Mouse (Mus musculus) kidney, adult 11 months (tissue): ENCODE measurements around the gene Pnmal1.

Experiments
- DNase-seq: peaks from one replicate; pipeline ENCODE4 v3.0.0; 2022

Pnmal1 gene

DNA sequence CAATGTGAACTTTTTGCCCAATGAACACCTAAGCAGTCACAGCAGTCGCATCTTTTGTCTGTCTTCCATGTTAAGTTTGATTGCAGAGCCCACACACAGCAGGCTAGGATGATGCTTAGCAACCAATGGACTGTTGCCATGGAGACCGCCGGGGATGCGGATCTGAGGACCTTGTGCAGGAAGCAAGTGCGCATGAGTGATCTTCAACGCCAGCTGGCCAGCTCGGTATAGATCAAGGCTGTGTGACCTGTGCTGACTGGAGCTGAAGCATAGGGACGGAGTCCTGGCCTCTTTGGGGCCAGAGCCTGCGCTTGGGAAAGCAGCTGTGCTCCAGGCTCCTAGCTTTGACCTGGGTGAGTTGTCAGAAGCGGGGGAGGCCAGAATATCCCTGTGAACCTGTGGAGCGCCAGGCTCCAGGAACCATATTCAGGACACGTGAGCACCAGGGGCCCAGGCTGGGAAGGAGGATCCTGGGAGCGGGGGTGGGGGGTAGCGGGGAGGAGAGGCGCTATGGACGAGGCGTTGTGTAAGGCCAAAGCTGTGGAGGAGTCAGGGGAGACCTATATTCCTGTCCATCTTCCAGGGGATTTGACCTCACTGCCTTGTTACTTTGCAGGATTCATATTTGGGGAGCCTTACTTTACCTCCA is at the start of gene Pnmal1:
Gene Pnmal1, plus strand, starts transcription at position 141 of the 649 bp plus-strand sequence.
- DNase-seq = no peak

DNA sequence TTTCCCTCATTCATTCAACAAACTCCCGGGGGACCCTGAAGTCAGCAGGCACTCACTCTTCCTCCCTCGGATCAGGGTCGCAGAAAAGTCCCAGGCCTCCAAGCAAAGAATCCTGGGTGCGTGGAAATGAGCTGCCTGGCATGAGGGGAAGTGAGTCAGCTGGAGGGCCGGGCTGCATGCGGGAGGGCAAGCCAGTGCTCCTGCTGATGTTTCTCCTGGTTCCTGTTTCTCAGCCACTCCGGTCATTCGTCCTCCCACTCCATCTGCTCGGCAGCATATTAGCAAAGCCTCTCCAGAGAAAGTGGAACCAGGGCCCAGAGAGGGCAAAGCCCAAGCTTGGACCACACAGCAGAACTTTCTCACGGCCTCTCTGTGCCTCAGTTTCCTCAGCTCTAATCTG is 49.6 kb upstream of the Pnmal1 start:
- DNase-seq = no peak

DNA sequence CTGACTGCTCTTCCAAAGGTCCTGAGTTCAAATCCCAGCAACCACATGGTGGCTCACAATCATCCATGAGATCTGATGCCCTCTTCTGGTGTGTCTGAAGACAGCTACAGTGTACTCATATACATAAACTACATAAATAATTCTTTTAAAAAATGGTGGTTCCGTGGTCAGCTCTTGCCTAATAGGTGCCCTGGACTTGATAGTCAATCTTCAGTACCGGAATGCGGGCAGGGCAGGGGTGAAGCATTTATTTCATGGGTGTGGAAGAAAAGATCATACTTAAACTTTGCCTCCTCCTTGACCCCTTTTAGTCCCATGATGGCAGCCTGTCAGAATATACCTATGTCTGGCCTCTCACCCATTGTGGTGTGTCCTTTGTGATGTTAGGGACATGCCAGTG is 47.6 kb upstream of the Pnmal1 start:
- no peak for DNase-seq

DNA sequence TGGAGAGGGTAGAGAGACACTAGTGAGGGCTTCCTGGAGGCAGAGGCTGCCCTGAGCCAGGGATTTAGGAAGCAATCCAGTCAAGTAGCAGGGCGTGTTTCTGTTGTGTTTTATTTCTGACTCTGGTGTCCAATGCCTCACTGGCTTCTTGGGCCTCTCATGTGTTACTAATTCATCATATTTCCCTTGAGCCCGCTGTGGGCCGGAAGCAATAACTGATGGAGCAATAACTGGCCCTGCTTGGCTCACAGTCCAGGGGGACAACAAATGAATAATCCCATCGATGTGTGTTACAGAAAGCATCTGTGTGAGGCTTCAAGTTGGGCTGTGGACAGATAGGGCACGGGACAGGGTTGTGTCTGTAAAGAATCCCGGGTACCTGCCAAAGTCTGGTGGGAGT is 47.1 kb upstream of the Pnmal1 start:
- DNase-seq = no peak

DNA sequence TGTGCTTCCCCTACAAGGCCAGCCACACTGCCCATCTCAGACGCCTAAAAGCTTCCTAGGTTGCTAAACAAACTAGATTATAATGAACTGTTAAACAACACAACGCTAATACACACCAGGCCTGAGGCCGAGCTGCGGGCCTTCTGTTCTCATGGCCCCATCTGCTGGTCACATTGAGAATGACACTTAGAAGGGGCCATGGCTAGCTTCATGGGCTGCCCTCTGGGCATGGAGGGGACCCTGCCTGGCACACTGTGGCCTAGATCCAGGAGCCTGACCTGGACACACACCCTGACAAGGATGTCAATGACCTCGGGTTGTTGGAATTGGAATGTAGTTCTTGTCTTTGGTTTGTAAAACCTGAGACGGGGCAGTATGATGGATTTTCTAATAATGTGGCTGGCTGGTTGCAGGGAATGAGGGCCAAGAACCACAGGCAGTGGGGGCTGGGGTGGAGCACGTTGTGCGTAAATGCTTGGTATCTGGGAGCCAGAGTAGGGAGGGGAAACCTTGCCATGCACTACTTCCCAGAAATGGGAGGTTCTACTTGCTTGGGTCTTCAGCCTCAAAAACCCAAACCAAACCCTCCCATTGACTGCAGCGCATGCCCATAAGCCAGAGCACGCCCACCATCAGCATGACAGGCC is 45.5 kb upstream of the Pnmal1 start:
- peak; percentile 65 for DNase-seq

DNA sequence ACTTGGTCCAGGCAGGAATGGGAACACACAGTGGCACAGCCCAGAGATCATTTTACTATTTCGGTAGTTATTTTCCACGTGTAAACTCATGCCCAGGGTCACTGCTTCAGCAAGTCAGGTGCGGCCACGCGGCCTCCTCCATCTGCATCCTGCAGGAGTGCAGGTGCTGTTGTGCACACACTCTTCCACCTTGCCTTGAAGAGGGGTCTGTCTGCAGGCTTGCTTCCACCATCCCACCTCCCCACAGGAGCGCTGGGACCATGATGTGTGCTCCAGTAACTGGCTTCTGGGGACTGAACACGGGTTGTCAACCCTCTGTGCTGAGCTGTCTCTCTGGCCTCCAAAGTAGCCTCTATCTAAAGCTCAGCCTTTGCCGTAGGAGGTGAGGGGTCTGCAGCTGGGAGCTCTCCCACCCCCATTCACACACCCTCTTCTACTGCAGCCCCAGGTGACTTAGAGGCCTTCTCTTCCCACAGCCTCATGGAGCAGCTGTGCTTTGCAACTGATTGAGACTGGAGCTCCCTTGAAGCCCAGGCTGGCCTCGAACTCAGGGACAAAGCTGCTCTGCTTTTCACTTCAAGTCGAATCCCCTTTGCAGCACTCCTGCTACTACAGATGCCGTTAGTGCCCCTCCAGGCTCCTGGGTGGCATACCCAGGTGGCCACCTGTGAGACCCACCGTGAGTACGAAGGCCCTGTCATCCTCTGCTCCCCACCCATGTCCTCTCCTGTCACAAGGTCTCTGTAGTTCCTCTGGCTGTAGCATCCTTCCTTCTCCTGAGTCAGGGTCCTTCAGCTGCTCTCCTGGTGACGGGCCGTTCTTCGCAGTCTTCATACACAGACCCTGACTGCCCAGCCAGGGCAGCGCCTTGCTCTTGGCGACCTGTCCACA is 44.8 kb upstream of the Pnmal1 start:
- no peak for DNase-seq

DNA sequence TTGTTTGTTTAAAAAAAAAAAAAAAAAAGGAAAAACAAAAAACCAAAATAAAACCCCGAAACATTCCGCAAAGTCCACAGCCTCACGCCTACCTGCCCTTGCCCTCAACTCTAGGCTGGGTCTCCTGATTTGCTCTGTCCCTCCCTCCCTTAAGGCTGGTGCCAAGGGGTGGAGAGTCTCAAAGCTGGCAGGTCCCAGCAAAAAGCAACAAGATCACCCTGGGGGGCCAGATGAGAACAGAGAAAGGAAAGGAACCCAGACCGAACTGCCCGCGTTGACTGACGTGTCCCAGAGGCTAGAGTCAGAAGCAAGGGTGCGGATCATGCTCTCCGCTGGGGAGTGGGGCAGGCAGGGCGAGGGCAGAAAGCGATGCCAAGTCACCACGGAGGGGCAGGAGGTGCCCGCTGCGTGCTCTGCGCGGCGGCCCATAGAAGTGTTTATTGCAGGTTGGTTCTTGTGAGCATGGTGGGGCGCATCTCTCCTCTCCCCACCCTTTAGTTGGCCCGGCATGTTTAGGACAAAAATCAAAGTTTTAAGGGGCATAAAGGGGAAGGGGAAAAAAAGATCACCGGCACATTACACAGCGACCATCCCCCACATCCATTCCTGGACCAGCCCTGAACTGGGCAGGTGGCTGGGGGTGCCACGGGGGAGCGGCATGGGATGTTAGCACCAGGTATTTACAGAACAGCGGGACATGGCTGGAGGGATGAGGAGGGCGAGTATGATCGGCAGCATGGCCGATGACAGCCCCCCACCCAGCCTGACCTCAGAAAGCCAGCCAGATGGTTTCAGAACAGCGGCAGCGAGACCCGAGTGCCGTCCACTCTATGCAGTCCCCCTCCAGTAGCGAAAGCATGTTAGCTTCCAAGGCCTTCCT is 43.8 kb upstream of the Pnmal1 start:
- no peak for DNase-seq

DNA sequence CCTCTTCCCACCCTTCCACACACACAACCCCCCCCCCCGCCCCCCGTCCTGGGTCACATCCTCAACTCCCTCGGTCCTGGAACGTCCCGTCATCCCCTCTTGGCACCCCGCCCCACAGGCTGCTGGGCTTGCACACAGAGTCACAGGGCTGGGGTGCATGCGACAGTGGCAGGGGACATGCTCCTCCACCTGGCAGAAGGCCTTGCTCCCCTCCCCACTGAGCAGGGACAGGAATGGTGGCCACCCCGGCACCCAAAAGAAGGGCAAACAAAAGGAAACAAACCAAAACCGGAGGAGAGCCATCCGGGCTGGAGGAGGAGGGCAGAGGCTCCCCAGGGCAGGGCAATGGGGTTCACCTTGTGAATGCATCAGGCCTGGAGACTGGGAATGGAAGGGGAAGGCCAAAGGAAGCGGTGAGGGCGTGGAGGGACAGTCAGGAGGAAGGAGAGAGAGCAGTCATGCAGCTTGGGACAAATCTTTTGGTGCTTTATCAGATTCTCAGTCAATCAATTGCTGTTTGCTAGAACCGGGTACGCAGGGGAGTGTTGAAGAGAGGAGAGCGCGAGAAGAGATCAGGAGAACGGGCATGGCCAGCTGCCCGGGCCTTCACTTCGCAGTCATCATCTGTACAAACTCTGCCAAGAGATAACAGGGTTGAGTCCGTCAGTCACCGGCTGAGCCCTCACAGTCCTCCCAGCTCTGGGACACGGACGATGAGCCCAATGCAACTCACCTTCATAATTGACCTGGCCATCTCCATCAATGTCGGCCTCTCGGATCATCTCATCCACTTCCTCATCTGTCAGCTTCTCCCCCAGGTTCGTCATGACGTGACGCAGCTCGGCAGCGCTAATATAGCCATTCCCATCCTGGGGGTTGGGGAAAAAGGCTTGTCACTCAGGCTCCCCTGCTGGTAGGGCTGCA is 42.9 kb upstream of the Pnmal1 start:
- DNase-seq = no peak

DNA sequence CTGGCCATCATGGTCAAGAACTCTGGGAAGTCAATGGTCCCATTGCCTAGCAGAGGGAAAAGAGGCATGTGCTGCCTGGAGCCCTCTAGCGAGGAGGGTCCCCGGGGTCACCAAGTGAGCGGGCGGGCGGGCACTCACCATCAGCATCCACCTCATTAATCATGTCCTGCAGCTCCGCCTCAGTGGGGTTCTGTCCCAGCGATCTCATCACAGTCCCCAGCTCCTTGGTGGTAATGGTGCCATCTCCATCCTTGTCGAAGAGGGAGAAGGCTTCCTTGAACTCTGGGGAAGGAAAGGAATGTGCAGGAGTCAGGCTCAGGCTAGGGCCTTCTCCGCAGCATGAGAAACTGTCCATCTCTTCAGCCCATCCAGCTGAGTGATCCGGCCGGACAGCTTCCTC is 42.0 kb upstream of the Pnmal1 start:
- no peak for DNase-seq

DNA sequence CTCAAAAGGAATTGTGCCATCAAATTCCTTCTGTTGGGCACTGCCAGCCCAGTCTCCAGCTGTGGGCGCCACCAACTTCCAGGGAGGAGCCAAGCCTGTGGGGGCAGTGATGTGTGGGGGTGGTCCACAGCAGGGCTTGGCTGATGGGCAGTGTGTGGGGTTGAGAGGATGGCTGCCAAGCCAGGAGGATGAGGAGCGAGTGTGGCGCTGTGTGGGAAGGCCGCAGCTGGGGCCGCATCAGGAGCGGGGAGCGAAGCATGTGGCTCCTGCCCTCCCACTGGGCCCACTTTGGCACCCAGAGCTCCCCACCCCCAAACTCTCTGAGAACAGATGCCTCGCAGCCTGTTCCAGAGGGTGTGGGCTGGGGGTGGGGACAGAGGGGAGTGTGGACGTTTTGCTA is 41.5 kb upstream of the Pnmal1 start:
- no peak for DNase-seq

DNA sequence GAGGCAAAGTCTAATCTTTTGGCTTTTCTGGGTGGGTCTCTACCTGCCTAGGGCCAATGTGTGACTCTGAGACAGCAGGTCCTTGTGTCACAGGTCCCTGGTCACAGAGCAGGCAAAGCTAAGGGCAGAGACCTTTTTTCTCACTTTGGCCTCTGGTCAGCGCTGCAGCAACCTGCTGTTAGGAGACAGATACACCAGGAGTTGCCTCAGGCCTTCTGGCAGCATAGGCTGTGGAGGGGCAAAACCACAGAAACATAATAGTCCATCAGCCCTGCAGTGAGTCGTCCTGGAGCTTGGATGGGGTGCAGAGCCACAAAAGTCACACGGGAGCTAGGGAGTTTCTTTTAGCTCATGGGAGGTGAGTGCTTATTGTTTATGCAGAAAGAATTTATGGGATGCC is 40.8 kb upstream of the Pnmal1 start:
- DNase-seq = no peak

DNA sequence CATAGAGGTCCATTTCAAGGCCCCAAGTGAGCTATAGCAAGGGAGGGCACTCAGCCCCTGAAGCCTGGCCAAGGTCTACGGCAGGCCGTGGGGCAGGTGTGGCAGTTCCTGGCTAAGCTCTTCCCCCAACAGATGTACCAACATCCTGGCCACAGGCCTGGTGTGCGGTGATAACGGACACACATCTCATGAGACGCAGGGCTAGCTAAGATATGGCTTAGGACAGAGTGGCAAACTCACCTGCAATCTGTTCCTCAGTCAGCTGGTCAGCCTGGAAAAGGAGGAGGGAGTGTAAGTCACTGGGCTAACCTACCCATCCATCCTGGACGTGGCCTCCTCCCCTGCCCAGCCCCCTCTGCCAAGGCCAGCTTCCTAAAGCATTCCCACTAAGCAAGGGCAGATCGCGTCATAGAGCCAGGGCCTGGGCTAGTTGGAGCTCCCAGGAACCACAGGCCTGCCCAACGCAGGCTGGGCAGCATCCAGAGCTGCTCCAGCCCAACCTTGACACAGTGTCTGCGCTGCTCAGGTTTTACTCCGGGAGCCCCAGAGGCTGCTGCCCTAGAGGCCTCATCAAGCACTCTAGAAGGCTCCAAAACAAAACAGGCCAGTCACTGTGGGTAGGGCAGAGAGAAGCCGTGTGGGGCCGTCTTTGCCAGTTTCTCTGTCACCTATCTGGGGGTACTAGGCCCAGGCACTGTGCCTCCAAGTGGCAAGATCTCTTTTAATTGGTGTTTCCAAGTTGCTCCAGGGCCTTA is 39.9 kb upstream of the Pnmal1 start:
- DNase-seq = no peak

DNA sequence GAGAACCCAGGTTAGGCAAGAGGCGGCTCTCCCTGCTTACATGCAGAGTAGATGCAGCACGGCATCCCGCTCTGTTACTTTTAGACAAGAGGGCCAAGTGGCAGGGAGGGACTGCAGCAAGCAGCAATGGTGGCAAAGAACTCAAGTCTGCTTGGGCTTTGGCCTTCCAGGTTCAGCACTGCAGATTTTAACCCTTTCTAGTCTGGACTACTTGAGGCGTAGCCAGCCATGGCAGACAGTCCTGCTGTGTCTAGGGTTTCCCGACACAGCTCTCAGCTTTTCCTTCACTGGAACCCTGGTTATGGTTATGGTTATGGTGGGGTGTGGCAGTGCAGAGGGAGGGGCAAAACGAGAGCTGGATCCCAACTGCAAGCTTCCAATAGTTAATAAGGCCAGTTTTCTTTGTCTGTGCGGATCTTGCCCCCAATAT is 39.3 kb upstream of the Pnmal1 start:
- DNase-seq = no peak

DNA sequence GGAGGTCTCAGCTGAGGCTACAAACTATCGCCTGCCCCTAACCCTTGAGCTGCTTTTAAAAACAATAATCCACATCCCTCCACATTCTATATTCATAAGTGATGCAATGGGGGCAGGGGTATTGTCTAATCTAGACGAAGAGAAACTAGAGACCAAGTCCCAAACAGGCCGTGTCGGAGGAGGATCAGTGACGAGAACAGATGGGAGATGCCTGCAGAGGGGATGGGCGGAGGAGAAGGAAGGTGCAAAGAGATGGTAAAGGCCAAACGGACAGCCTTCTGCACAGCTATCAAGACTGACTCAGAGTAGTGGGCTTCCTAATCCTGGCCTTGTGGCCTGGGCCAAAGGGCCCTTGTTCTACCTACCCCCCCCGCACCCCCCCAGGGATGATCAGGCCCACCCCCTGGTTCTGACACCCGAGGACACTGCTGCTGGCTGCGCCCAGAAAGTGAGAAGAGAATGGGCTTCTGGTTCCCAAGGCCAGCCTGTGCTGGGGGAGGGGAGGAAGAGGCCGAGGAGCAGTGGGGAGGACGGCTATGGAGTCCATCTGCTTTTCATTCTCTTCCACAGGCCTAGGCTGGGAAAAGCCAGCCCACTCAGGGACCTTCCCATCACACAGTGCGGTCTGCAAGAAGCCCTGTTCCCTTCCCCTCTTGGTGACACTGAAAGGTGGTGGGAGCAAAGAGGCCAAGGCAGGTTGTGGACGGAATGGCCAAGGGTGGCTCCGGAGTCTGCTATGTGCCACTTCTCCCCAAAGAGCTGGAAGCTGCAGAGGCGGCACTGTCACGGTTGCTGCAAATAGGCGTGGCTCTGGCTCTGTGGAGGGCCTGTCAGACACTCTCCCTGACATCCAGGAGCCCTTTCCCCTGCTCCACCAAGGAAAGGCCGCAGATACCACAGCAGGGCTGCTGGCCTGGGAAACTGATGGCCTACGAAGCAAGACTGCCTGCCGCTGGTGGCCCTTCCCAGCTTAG is 38.4 kb upstream of the Pnmal1 start:
- no peak for DNase-seq

DNA sequence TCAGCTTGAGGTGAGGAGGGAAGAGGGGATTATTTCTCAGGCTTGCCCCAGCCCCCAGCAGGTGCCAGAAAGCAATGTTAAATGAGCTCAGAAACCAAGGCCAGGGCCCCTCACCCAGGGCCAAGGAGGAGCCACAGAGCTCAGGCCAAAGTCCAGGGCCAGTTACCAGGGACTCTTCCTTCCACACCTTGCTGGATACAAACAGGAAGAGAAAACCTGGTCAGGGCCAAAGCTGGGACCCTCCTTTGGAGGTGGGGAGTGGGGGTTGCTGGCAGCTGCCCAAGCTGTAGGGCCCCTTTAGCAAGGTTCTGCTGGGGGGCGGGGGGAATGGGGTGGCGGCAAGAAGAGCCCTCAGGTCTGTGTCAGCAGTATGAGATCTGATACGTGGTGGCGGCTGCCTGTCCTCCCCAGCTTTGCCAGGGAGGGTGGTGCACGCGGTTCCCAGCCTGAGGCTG is 37.6 kb upstream of the Pnmal1 start:
- DNase-seq = peak; percentile 64

DNA sequence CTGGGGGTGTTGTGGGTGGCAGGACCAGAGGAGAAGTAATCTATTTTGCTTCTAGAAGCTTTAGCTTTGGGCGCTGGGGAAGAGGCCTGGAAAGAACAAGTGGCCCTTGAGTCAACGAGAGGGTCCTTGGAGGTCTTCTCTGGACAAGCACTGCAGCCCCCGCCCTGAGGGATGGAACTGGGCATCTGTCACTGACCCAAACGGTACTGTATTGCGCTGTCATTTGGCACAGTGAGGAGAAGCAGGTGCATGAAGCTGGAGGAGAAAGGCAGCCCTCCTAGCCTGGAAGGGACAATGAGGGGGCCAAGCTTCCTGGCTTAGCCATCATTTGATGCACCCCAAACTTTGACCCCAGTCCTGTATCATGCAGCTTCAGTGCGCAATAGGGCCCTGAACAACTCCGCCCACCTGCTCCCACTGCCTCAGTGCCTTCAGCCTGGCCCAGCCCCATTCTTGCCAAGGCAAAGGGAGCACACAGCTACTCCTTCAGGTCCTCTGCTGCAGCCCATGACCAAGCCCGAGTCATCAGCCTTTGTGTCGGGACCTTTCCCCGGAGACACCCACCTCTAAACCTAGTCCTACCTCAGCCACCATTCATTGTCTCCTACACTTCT is 37.0 kb upstream of the Pnmal1 start:
- DNase-seq = no peak

DNA sequence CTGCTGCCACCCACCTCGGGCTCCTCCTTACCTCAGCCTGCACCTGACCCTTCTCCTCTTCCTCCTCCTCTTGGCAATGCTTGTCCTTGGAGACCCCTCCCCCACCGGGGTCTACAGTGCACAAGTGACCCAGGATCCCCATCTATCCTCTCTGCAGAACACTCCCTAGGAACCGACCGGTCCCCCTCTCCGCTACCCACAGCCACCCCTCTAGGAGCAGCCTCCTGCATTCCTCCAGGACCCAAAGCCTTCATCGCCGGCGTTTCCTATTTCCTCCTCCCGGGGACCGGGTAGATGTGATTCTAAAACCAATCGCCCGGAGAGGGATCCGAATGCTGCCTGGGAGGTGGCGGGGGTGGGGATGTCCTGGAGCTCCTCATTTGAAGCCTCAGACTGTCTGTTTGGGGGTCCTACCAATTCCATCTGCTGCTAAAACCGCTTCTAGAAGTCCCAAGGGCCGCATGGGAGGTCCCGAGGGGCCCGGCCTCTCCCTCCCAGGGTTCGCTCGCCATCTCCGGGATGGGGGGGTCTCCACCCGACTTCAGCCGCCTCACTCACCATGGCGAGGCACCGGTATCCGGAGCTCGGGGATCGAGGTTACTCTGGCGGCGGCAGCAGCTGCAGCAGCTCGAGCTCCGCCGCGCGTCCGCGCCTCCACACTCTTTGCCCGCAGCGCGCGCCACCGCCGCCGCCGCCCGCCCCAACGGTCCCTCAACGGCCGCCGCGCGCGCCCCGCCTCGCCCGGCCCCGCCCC is 36.0 kb upstream of the Pnmal1 start:
- peak; percentile 51 for DNase-seq
